Mouse (Mus musculus) stomach, postnatal 0 days (tissue): Measurements from ENCODE around the gene Manbal. TPM values are rescaled to one million over a fixed set of nuclear protein-coding genes. Genes with fewer than 3 reads are reported as not detected.

Experiments used
- ATAC-seq: fragments of 200-750 bp; cut with Nextera tagmentation; 2 replicates; pipeline ENCODE4 v1.8.0; 2017; ENCODE audit not compliant: low FRiP score, low TSS enrichment
- DNase-seq: peaks from one replicate; pipeline ENCODE4 v3.0.0-alpha.2; 2016; ENCODE audit warnings: low spot score
- H3K27ac ChIP-seq: fragments of 300-500 bp; sonication (generic); replicated peaks from 2 replicates; pipeline ENCODE4 v1.5.1; 2014; ENCODE audit warnings: mild to moderate bottlenecking, control low read depth
- H3K27me3 ChIP-seq: fragments of 300-500 bp; sonication (generic); 2 replicates; pipeline ENCODE4 v1.6.1; 2014; ENCODE audit warnings: low read length; ENCODE audit not compliant: control insufficient read depth, insufficient read depth
- H3K36me3 ChIP-seq: fragments of 300-500 bp; sonication (generic); 2 replicates; pipeline ENCODE4 v1.6.1; 2014; ENCODE audit warnings: low read length, mixed read lengths; ENCODE audit not compliant: control insufficient read depth, insufficient read depth
- H3K4me1 ChIP-seq: fragments of 300-500 bp; sonication (generic); replicated peaks from 2 replicates; pipeline ENCODE4 v1.6.1; 2014; ENCODE audit warnings: antibody characterized with exemption; ENCODE audit not compliant: control insufficient read depth, insufficient read depth
- H3K4me2 ChIP-seq: fragments of 300-500 bp; sonication (generic); replicated peaks from 2 replicates; pipeline ENCODE4 v1.6.1; 2014; ENCODE audit warnings: low read depth, mild to moderate bottlenecking, control low read depth, moderate library complexity
- H3K4me3 ChIP-seq: fragments of 300-500 bp; sonication (generic); 2 replicates; pipeline ENCODE4 v1.5.1; 2014; ENCODE audit warnings: low read depth, low read length, control low read depth
- H3K9ac ChIP-seq: fragments of 300-500 bp; sonication (generic); 2 replicates; pipeline ENCODE4 v1.6.1; 2014; ENCODE audit warnings: mild to moderate bottlenecking, low read length, control low read depth, mixed read lengths
- H3K9me3 ChIP-seq: fragments of 300-500 bp; sonication (generic); 2 replicates; pipeline ENCODE4 v1.6.1; 2016; ENCODE audit warnings: low read length; ENCODE audit not compliant: control insufficient read depth
- CTCF ChIP-seq: IDR thresholded peaks from 2 replicates; pipeline ENCODE4 v1.5.1; 2016; ENCODE audit warnings: antibody characterized with exemption, low read depth, mild to moderate bottlenecking, moderate library complexity
- EP300 ChIP-seq: optimal IDR thresholded peaks from 2 replicates; pipeline ENCODE3; 2016; ENCODE audit warnings: antibody characterized with exemption
- WGBS: fragments of 180-500 bp; shearing (Covaris S2); extraction: QIAGEN DNeasy Blood & Tissue Kit; methylation state at CpG from one replicate; pipeline ENCODE4 v1.1.7; 2014; 5-methylcytosine and 5-hydroxymethylcytosine counted together
- polyA plus RNA-seq: library from polyadenylated mRNA; unstranded; fragments of >200 nt; fragmentation: Nextera tagmentation; extraction: Ambion mirVana; gene quantifications from 2 replicates; pipeline ENCODE4 v1.2.1, GENCODE M21; 2015

The Manbal gene
- polyA plus RNA-seq, 1 experiment from 2014 or later: 68.9 TPM

GRCm38 (mm10) chr2:157353183-157353582, 14.2 kb upstream of the Manbal start:
- DNase-seq (no peak), ATAC-seq (no peak)
- Histone ChIP-seq H3K9ac (no peak overlapping the region), H3K27ac (no peak overlapping the region), H3K4me2 (no peak overlapping the region), H3K36me3 (no peaks in the 10 kb centered on the region), H3K27me3 (no peaks in the 10 kb centered on the region), H3K9me3 (no peaks in the 10 kb centered on the region), H3K4me1 (no peaks in the 10 kb centered on the region), H3K4me3 (no peak overlapping the region)
- TF ChIP-seq EP300 (no peak), CTCF (no peak)
- WGBS: 65% methylated on average over 4 of the region's 4 CpGs

DNA sequence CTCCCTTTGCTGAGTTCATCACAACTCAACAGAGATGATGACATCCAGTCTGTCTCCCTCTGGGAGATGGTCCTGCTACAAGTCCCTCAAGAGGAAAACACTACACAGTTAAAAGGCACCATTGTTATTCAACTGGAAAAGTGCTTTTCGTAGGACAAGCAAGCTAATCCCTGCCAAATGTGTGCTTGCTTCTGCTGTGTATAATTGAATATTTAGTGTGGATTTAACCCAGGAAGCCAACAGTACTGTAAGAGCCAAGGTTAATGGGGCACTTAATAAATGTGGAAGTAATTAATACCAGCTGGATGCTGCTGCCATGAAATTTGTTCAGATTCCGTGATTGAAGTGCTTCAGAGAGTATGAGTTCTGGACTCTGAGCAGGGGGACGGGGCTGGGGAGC, 13.3 kb upstream of the Manbal start:
- Histone ChIP-seq H3K27me3 (no peaks in the 10 kb centered on the region), H3K4me2 (no peak overlapping the region), H3K9ac (no peak overlapping the region), H3K36me3 (no peaks in the 10 kb centered on the region), H3K4me1 (no peaks in the 10 kb centered on the region), H3K27ac (no peak overlapping the region), H3K4me3 (no peak overlapping the region), H3K9me3 (no peaks in the 10 kb centered on the region)
- no peak for DNase-seq
- ATAC-seq: no peak
- 52% methylated on average over 3 of the region's 3 CpGs for WGBS
- TF ChIP-seq CTCF (no peak), EP300 (no peak)

- H3K9me3 ChIP-seq: no peaks in the 10 kb centered on the region
- no peak overlapping the region for H3K4me3 ChIP-seq
- H3K4me2 ChIP-seq: no peak overlapping the region
- no peak overlapping the region for H3K27ac ChIP-seq
- no peak for DNase-seq
- ATAC-seq: no peak
- H3K36me3 ChIP-seq: no peaks in the 10 kb centered on the region
- WGBS: 57% methylated on average over 5 of the region's 5 CpGs
- no peaks in the 10 kb centered on the region for H3K27me3 ChIP-seq
- no peaks in the 10 kb centered on the region for H3K4me1 ChIP-seq
- no peak for TF ChIP-seq EP300
- no peak for TF ChIP-seq CTCF
- H3K9ac ChIP-seq: no peak overlapping the region
Observed at GRCm38 (mm10) chr2:157360028-157360427, 7.4 kb upstream of the Manbal start.

DNA sequence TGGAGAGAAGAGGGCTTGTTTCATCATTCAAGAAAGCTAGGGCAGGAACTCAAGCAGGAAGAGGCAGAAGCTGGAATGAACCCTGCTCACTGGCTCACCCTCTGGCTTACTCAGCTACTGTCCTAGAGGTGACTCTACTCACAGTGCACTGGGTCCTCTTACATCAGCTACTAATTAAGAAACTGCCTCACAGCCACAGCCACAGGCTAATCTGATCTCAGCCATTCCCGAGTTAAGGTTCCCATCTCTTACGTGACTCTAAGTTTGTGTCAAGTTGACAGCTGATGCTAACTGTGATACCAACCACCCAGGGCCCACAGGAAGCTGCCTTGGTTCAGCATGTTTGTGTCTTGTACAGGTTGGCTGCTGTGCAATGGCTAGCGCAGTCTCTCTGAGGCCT, 4.4 kb upstream of the Manbal start:
- H3K27ac ChIP-seq: no peak overlapping the region
- no peaks in the 10 kb centered on the region for H3K4me1 ChIP-seq
- no peak for DNase-seq
- H3K27me3 ChIP-seq: no peaks in the 10 kb centered on the region
- ATAC-seq: no peak
- H3K9me3 ChIP-seq: no peaks in the 10 kb centered on the region
- H3K4me3 ChIP-seq: no peak overlapping the region
- TF ChIP-seq CTCF (no peak), EP300 (no peak)
- no peaks in the 10 kb centered on the region for H3K36me3 ChIP-seq
- no peak overlapping the region for H3K9ac ChIP-seq
- H3K4me2 ChIP-seq: no peak overlapping the region
- 80% methylated on average over 3 of the region's 3 CpGs for WGBS

DNA sequence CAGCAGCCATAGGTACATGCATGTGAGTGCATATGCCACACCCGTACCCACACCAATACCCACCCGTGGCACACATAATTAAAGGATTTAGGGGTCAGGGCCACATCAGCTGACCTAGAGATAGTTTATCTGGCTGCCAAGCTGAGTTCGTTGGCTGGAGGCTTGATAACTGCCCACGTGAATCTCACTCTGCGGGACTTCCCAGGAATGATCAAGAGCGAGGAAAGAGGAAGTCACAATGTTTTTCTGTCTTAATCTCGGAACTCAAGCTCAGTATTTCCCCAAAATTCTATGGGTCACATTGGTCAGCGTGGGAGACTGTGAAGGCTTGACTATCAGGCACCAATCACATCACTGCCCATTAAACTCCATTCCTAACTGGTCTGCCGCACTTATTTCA, 632 bp upstream of the Manbal start:
- H3K4me1 ChIP-seq: no peaks in the 10 kb centered on the region
- H3K36me3 ChIP-seq: no peaks in the 10 kb centered on the region
- H3K27ac ChIP-seq: peak overlapping the region; percentile 97
- H3K4me3 ChIP-seq: peak overlapping the region; percentile 79; the same call in 1 of the 2 replicates
- no peaks in the 10 kb centered on the region for H3K9me3 ChIP-seq
- DNase-seq (no peak), ATAC-seq (peak; percentile 43; the same call in 1 of the 2 replicates)
- no peaks in the 10 kb centered on the region for H3K27me3 ChIP-seq
- TF ChIP-seq CTCF: no peak
- H3K4me2 ChIP-seq: peak overlapping the region; percentile 82
- H3K9ac ChIP-seq: no peak overlapping the region
- WGBS: 68% methylated on average over 9 of the region's 9 CpGs

DNA sequence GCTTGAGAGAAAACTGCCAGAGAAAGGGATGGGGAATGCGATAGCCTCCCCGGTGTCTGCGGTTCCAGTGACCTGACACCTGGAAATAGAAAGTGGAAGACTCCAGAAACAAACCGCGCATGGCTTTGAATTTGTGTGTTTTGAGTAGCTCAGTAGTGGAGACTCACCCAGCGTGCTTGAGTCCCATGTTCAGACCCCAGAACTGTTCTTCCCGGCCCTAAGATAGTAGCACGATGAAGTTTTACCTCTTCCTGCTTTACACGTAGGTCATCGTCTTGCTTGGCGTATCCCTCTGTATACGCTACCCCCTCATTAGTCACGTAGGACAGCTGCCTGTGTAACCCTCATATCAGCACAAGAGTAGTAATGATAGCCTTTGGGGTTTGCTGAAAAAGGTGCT, 597 bp downstream of the Manbal start:
- Histone ChIP-seq H3K36me3 (no peaks in the 10 kb centered on the region), H3K27me3 (no peaks in the 10 kb centered on the region), H3K4me3 (peak overlapping the region; percentile 79), H3K4me2 (peak overlapping the region; percentile 82), H3K9me3 (no peaks in the 10 kb centered on the region), H3K27ac (peak overlapping the region; percentile 97), H3K4me1 (no peaks in the 10 kb centered on the region), H3K9ac (peak overlapping the region; percentile 88)
- 1% methylated on average over 13 of the region's 13 CpGs for WGBS
- ATAC-seq: peak; percentile 27
- peak; percentile 41 for DNase-seq
- TF ChIP-seq EP300 (no peak), CTCF (no peak)
